Mouse (Mus musculus): Measurements from ENCODE around the gene Pklr. TPM values are rescaled to one million over a fixed set of nuclear protein-coding genes. Genes with fewer than 3 reads are reported as not detected.
A peak's percentile ranks its signal among the peaks of the same experiment; 100 is the strongest.

Pklr gene
- total and polyA plus RNA-seq, 3 experiments, result 53.2 to 185 (median 133) TPM

GRCm38 (mm10) chr3:89188478-89188875 lies 52.5 kb downstream of the Pklr start:
- peak overlapping the region; percentile 38; the same call in 1 of the 2 replicates for H3K27ac ChIP-seq (ENCODE audit: control insufficient read depth, low read depth, low read length)
- no peaks in the 10 kb centered on the region for H3K27me3 ChIP-seq (ENCODE audit: control insufficient read depth in 1 of 2, insufficient read depth in 2 of 2, low read length in 2 of 2)
- H3K79me2 ChIP-seq (ENCODE audit: control insufficient read depth, insufficient read depth, low read length, poor library complexity), result no peaks in the 10 kb centered on the region; the same call in 1 of the 2 replicates
- no peak overlapping the region for H3K4me3 ChIP-seq (ENCODE audit: control insufficient read depth in 1 of 2, insufficient read depth in 1 of 2, low read depth in 2 of 2, low read length in 2 of 2)
- DNase-seq (ENCODE audit: low read depth, low spot score), result no peak
- H3K4me1 ChIP-seq (ENCODE audit: control insufficient read depth in 1 of 2, insufficient read depth in 2 of 2, low read length in 2 of 2), result peaks cover 37 to 71% of the 10 kb centered on the region in 2 experiments
- no peak for TF ChIP-seq CHD1 (IDR thresholded peaks at IDR 0.05; ENCODE audit: low read depth, low read length)
- TF ChIP-seq MYB (IDR thresholded peaks at IDR 0.05; ENCODE audit: low read depth, low read length), result no peak
- no peak for TF ChIP-seq USF1 (IDR thresholded peaks at IDR 0.05; ENCODE audit: low read depth, low read length)
- no peak for TF ChIP-seq KAT2A (conservative IDR thresholded peaks at IDR 0.05; ENCODE audit: low read depth, low read length)
- TF ChIP-seq UBTF (IDR thresholded peaks at IDR 0.05; ENCODE audit: borderline replicate concordance, insufficient read depth, low read depth, low read length), result no peak
- TF ChIP-seq POLR2A (IDR thresholded peaks at IDR 0.05; ENCODE audit: control insufficient read depth in 1 of 2, insufficient read depth in 1 of 2, low read depth in 1 of 2, low read length in 2 of 2, poor library complexity in 1 of 2), result no peak
- no peak for TF ChIP-seq ZKSCAN1 (IDR thresholded peaks at IDR 0.05; ENCODE audit: low read depth, low read length)
- TF ChIP-seq JUND (IDR thresholded peaks at IDR 0.05; ENCODE audit: low read depth, low read length), result no peak
- TF ChIP-seq TAL1 (IDR thresholded peaks at IDR 0.05; ENCODE audit: low read length), result no peak
- no peak for TF ChIP-seq MYC (IDR thresholded peaks at IDR 0.05; ENCODE audit: low read depth, low read length)
- TF ChIP-seq ZMIZ1 (IDR thresholded peaks at IDR 0.05; ENCODE audit: low read depth, low read length), result no peak
- H3K9me3 ChIP-seq (replicated peaks; ENCODE audit: insufficient read depth, low read length), result no peaks in the 10 kb centered on the region
- peaks cover 0 to 55% of the 10 kb centered on the region in 2 experiments; a peak in 2 of 4 replicates for H3K36me3 ChIP-seq (ENCODE audit: control insufficient read depth in 1 of 2, insufficient read depth in 2 of 2, low read length in 2 of 2)
- no peak overlapping the region; the same call in 1 of the 2 replicates for H3K9ac ChIP-seq (ENCODE audit: control insufficient read depth, low read depth, low read length, poor library complexity, severe bottlenecking)

GRCm38 (mm10) chr3:89190436-89190835 lies 54.5 kb downstream of the Pklr start:
- no peaks in the 10 kb centered on the region for H3K27me3 ChIP-seq (ENCODE audit: control insufficient read depth in 1 of 2, insufficient read depth in 2 of 2, low read length in 2 of 2)
- peak overlapping the region in 1 of 2 experiments; percentile 22; a peak in 1 of 4 replicates for H3K4me3 ChIP-seq (ENCODE audit: control insufficient read depth in 1 of 2, insufficient read depth in 1 of 2, low read depth in 2 of 2, low read length in 2 of 2)
- peak overlapping the region; percentile 27 for H3K9ac ChIP-seq (ENCODE audit: control insufficient read depth, low read depth, low read length, poor library complexity, severe bottlenecking)
- no peaks in the 10 kb centered on the region; the same call in 1 of the 2 replicates for H3K79me2 ChIP-seq (ENCODE audit: control insufficient read depth, insufficient read depth, low read length, poor library complexity)
- peaks cover 36 to 60% of the 10 kb centered on the region in 2 experiments for H3K4me1 ChIP-seq (ENCODE audit: control insufficient read depth in 1 of 2, insufficient read depth in 2 of 2, low read length in 2 of 2)
- peaks cover 0 to 53% of the 10 kb centered on the region in 2 experiments; a peak in 2 of 4 replicates for H3K36me3 ChIP-seq (ENCODE audit: control insufficient read depth in 1 of 2, insufficient read depth in 2 of 2, low read length in 2 of 2)
- H3K9me3 ChIP-seq (replicated peaks; ENCODE audit: insufficient read depth, low read length), result no peaks in the 10 kb centered on the region
- H3K27ac ChIP-seq (ENCODE audit: control insufficient read depth, low read depth, low read length), result peak overlapping the region; percentile 91
- DNase-seq (ENCODE audit: low read depth, low spot score), result peak; percentile 97
- TF ChIP-seq UBTF (IDR thresholded peaks at IDR 0.05; ENCODE audit: borderline replicate concordance, insufficient read depth, low read depth, low read length) (no peak), E2F4 (IDR thresholded peaks at IDR 0.05; ENCODE audit: borderline replicate concordance, low read depth, low read length) (peak; percentile 73; the same call in 1 of the 2 replicates), USF1 (IDR thresholded peaks at IDR 0.05; ENCODE audit: low read depth, low read length) (no peak; the same call in 1 of the 2 replicates), RCOR1 (IDR thresholded peaks at IDR 0.05; ENCODE audit: low read depth, low read length) (peak; percentile 65; the same call in 1 of the 2 replicates), ZNF384 (IDR thresholded peaks at IDR 0.05; ENCODE audit: low read depth, low read length) (peak; percentile 36; the same call in 1 of the 2 replicates), ZMIZ1 (IDR thresholded peaks at IDR 0.05; ENCODE audit: low read depth, low read length) (no peak; the same call in 1 of the 2 replicates), MAZ (IDR thresholded peaks at IDR 0.05; ENCODE audit: low read depth, low read length) (no peak), JUND (IDR thresholded peaks at IDR 0.05; ENCODE audit: low read depth, low read length) (peak; percentile 85; the same call in 1 of the 2 replicates), BHLHE40 (IDR thresholded peaks at IDR 0.05; ENCODE audit: borderline replicate concordance, low read depth, low read length) (peak; percentile 53; the same call in 1 of the 2 replicates), ZC3H11A (IDR thresholded peaks at IDR 0.05; ENCODE audit: low read depth, low read length) (no peak), POLR2A (IDR thresholded peaks at IDR 0.05; ENCODE audit: control insufficient read depth in 1 of 2, insufficient read depth in 1 of 2, low read depth in 1 of 2, low read length in 2 of 2, poor library complexity in 1 of 2) (peak in 1 of 2 experiments; percentile 52; a peak in 1 of 4 replicates), ELF1 (IDR thresholded peaks at IDR 0.05; ENCODE audit: low read depth, low read length) (no peak), CTCF (IDR thresholded peaks at IDR 0.05 in 2 of 3, conservative IDR thresholded peaks at IDR 0.05 in 1 of 3; ENCODE audit: control insufficient read depth in 1 of 3, insufficient read depth in 1 of 3, low read depth in 2 of 3, low read length in 3 of 3, poor library complexity in 1 of 3, severe bottlenecking in 1 of 3) (no peak), MYB (IDR thresholded peaks at IDR 0.05; ENCODE audit: low read depth, low read length) (peak; percentile 87), SIN3A (IDR thresholded peaks at IDR 0.05; ENCODE audit: low read length) (peak; percentile 92), GATA1 (IDR thresholded peaks at IDR 0.05; ENCODE audit: low read depth, low read length) (peak; percentile 97), USF2 (IDR thresholded peaks at IDR 0.05; ENCODE audit: borderline replicate concordance in 1 of 2, insufficient read depth in 1 of 2, low read depth in 1 of 2, low read length in 2 of 2) (no peak), EP300 (IDR thresholded peaks at IDR 0.05; ENCODE audit: low read depth in 1 of 2, low read length in 2 of 2) (peak; percentile 99), HCFC1 (IDR thresholded peaks at IDR 0.05; ENCODE audit: low read depth, low read length) (no peak), MAX (IDR thresholded peaks at IDR 0.05; ENCODE audit: low read length) (peak; percentile 84), TBP (IDR thresholded peaks at IDR 0.05; ENCODE audit: low read depth, low read length) (peak; percentile 61; the same call in 1 of the 2 replicates), NELFE (IDR thresholded peaks at IDR 0.05; ENCODE audit: low read depth, low read length) (peak; percentile 54), RAD21 (IDR thresholded peaks at IDR 0.05; ENCODE audit: low read depth, low read length) (no peak), CHD1 (IDR thresholded peaks at IDR 0.05; ENCODE audit: low read depth, low read length) (0 out of 2 replicates have a peak, but pooled peaks have one; percentile 91), NRF1 (IDR thresholded peaks at IDR 0.05; ENCODE audit: insufficient read depth, low read depth, low read length, poor library complexity, severe bottlenecking) (no peak)

Data from MEL (cell line).